Mouse (Mus musculus) thymus, adult 2 months (tissue): Measurements from ENCODE around the gene Usp5.

Experiments used
- CTCF ChIP-seq: fragments of 200-500 bp; IDR thresholded peaks from 2 replicates; pipeline ENCODE4 v1.5.1; 2012; ENCODE audit warnings: mild to moderate bottlenecking, control low read depth, low read length, moderate library complexity, borderline replicate concordance; ENCODE audit not compliant: control insufficient read depth, poor library complexity, insufficient read depth; ENCODE audit errors: extremely low read depth
- POLR2A ChIP-seq: fragments of 200-500 bp; IDR thresholded peaks from 2 replicates; pipeline ENCODE4 v1.6.1; 2012; ENCODE audit warnings: mild to moderate bottlenecking, low read length, control low read depth, moderate library complexity; ENCODE audit not compliant: control insufficient read depth, poor library complexity, insufficient read depth; ENCODE audit errors: extremely low read depth

- TF ChIP-seq POLR2A: no peak
- TF ChIP-seq CTCF: no peak
Observed at GRCm38 (mm10) chr6:124839805-124840204, 10.5 kb upstream of the Usp5 start.
